Mouse (Mus musculus): Measurements from ENCODE around the gene Sptssb. TPM values are rescaled to one million over a fixed set of nuclear protein-coding genes. Genes with fewer than 3 reads are reported as not detected.

Gene Sptssb
- 1.7 and 3.3 TPM in 2 replicates for polyA plus RNA-seq (2014; fragmentation: Nextera tagmentation; extraction: Ambion mirVana)

GRCm38 (mm10) chr3:69859858-69860588 is at the start of gene Sptssb:
Sptssb (minus strand) TSS chr3:69859940.
- WGBS: 2% methylated on average over 24 of the region's 24 CpGs
- Histone ChIP-seq H3K27me3 (replicated peaks; ENCODE audit: control insufficient read depth, insufficient read depth, low read length) (no peaks in the 10 kb centered on the region; the same call in 1 of the 2 replicates), H3K9me3 (ENCODE audit: control insufficient read depth, low read length) (no peaks in the 10 kb centered on the region), H3K4me2 (ENCODE audit: low read depth, low read length) (peak within 1 kb of the TSS; percentile 87), H3K36me3 (ENCODE audit: control insufficient read depth, insufficient read depth, low read length) (no peaks in the 10 kb centered on the region), H3K27ac (replicated peaks; ENCODE audit: low read depth, low read length) (no peak within 1 kb of the TSS), H3K4me3 (ENCODE audit: low read depth, low read length) (peak within 1 kb of the TSS; percentile 48), H3K9ac (ENCODE audit: low read depth, low read length) (peak within 1 kb of the TSS; percentile 49), H3K4me1 (ENCODE audit: control insufficient read depth, insufficient read depth, low read length) (peaks cover 7% of the 10 kb centered on the region; the same call in 1 of the 2 replicates)
- ATAC-seq (ENCODE audit: low read depth) (peak; percentile 74), DNase-seq (ENCODE audit: low spot score) (peak; percentile 61)

- Histone ChIP-seq H3K27ac (replicated peaks; ENCODE audit: low read depth, low read length) (no peak overlapping the region), H3K27me3 (replicated peaks; ENCODE audit: control insufficient read depth, insufficient read depth, low read length) (no peaks in the 10 kb centered on the region; the same call in 1 of the 2 replicates), H3K4me3 (ENCODE audit: low read depth, low read length) (no peak overlapping the region), H3K9me3 (ENCODE audit: control insufficient read depth, low read length) (no peaks in the 10 kb centered on the region), H3K36me3 (ENCODE audit: control insufficient read depth, insufficient read depth, low read length) (no peaks in the 10 kb centered on the region), H3K9ac (ENCODE audit: low read depth, low read length) (no peak overlapping the region), H3K4me1 (ENCODE audit: control insufficient read depth, insufficient read depth, low read length) (peaks cover 4% of the 10 kb centered on the region; the same call in 1 of the 2 replicates), H3K4me2 (ENCODE audit: low read depth, low read length) (peak overlapping the region; percentile 27; the same call in 1 of the 2 replicates)
- peak; percentile 55 for DNase-seq (ENCODE audit: low spot score)
- 0 out of 2 replicates have a peak, but pooled peaks have one; percentile 18 for ATAC-seq (ENCODE audit: low read depth)
- 32% methylated on average over 4 of the region's 4 CpGs for WGBS
Measured at GRCm38 (mm10) chr3:69908074-69908473, 48.3 kb upstream of the Sptssb start.

DNA sequence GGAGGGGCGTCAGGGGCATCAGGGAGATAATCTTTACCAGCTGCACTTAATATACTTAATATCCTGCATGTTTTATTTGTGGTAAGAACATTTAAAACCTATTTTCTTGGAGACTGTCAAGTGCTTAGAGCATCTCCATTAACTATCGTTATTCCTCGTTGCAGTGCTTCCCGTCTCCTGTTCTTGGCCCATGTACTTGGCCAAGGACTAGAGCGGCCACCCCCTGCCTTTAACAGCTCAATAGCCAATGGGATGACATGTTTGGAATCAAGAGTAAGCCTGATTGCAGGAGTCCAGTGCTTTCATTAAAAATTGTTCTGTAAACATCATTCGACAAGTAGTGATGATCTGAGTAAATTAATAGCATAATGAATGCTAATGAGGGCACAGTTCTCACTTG is 47.8 kb upstream of the Sptssb start:
- Histone ChIP-seq H3K4me2 (ENCODE audit: low read depth, low read length) (no peak overlapping the region), H3K4me1 (ENCODE audit: control insufficient read depth, insufficient read depth, low read length) (no peaks in the 10 kb centered on the region), H3K4me3 (ENCODE audit: low read depth, low read length) (no peak overlapping the region), H3K9ac (ENCODE audit: low read depth, low read length) (no peak overlapping the region), H3K27ac (replicated peaks; ENCODE audit: low read depth, low read length) (no peak overlapping the region), H3K9me3 (ENCODE audit: control insufficient read depth, low read length) (no peaks in the 10 kb centered on the region), H3K36me3 (ENCODE audit: control insufficient read depth, insufficient read depth, low read length) (no peaks in the 10 kb centered on the region), H3K27me3 (replicated peaks; ENCODE audit: control insufficient read depth, insufficient read depth, low read length) (no peaks in the 10 kb centered on the region; the same call in 1 of the 2 replicates)
- 30% methylated on average over 6 of the region's 6 CpGs for WGBS
- no peak for DNase-seq (ENCODE audit: low spot score)
- ATAC-seq (ENCODE audit: low read depth): no peak

DNA sequence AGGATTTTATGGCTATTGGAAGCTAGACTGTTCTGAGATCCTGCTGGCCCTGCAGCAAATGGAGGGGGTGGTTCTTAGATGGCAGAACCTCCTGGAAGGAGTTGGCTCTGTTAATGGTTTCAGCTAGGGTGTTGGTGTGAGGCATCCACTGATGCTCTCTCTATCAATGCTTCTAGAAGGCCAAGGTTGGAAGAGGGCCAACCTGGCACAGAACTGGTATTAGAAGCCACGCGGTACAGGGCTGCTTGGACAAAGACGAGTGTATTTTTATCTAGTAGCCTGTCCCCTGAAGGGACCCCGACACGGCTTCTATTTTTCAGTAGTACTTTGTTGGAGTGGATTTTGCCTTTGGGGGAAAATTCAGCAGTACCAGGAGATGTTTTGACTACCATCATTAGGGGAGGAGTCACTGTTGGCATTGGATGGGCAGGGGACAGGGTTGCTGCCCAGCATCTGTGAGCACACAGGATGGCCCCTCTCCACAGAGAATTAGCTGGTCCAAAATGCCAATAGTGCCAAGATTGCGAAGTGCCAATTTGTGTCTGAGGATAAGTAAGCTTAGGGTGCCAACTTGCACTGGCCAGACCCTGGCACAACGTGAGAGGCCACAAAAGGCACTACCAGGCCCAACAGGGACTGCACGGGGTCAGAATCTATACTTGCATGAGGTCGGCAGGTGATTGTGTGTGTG is 43.2 kb upstream of the Sptssb start:
- Histone ChIP-seq H3K36me3 (ENCODE audit: control insufficient read depth, insufficient read depth, low read length) (no peaks in the 10 kb centered on the region), H3K4me2 (ENCODE audit: low read depth, low read length) (no peak overlapping the region), H3K9ac (ENCODE audit: low read depth, low read length) (no peak overlapping the region), H3K4me3 (ENCODE audit: low read depth, low read length) (no peak overlapping the region), H3K27me3 (replicated peaks; ENCODE audit: control insufficient read depth, insufficient read depth, low read length) (no peaks in the 10 kb centered on the region), H3K9me3 (ENCODE audit: control insufficient read depth, low read length) (no peaks in the 10 kb centered on the region), H3K27ac (replicated peaks; ENCODE audit: low read depth, low read length) (no peak overlapping the region), H3K4me1 (ENCODE audit: control insufficient read depth, insufficient read depth, low read length) (no peaks in the 10 kb centered on the region)
- no peak for DNase-seq (ENCODE audit: low spot score)
- ATAC-seq (ENCODE audit: low read depth): no peak
- 81% methylated on average over 9 of the region's 9 CpGs for WGBS

DNA sequence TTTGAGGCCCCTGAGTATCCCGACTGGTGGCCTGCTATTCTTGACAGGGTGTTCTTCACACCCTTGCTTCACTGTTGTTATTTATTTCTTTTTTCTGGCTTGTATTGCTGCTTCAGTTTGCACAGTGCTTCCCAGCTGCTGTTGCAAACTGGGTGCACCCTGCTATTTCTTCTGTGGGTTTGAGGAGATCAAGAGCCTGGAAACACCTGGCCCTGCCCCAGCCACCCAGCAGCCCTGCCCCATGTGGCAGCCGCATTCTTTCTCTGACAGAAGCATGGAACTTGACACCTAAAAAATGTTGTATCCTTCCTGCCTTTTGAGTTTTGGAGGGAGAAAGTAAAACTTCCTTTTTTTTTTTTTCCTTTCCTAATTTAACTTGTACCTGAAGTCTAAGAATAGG is 42.6 kb upstream of the Sptssb start:
- Histone ChIP-seq H3K9ac (ENCODE audit: low read depth, low read length) (no peak overlapping the region), H3K9me3 (ENCODE audit: control insufficient read depth, low read length) (no peaks in the 10 kb centered on the region), H3K27me3 (replicated peaks; ENCODE audit: control insufficient read depth, insufficient read depth, low read length) (no peaks in the 10 kb centered on the region), H3K27ac (replicated peaks; ENCODE audit: low read depth, low read length) (no peak overlapping the region), H3K4me3 (ENCODE audit: low read depth, low read length) (no peak overlapping the region), H3K36me3 (ENCODE audit: control insufficient read depth, insufficient read depth, low read length) (no peaks in the 10 kb centered on the region), H3K4me2 (ENCODE audit: low read depth, low read length) (no peak overlapping the region), H3K4me1 (ENCODE audit: control insufficient read depth, insufficient read depth, low read length) (no peaks in the 10 kb centered on the region)
- DNase-seq (ENCODE audit: low spot score) (no peak), ATAC-seq (ENCODE audit: low read depth) (no peak)
- 32% methylated on average over 2 of the region's 2 CpGs for WGBS

- Histone ChIP-seq H3K4me3 (ENCODE audit: low read depth, low read length) (no peak overlapping the region), H3K9ac (ENCODE audit: low read depth, low read length) (no peak overlapping the region), H3K27ac (replicated peaks; ENCODE audit: low read depth, low read length) (no peak overlapping the region), H3K4me2 (ENCODE audit: low read depth, low read length) (no peak overlapping the region), H3K36me3 (ENCODE audit: control insufficient read depth, insufficient read depth, low read length) (no peaks in the 10 kb centered on the region), H3K27me3 (replicated peaks; ENCODE audit: control insufficient read depth, insufficient read depth, low read length) (no peaks in the 10 kb centered on the region), H3K9me3 (ENCODE audit: control insufficient read depth, low read length) (no peaks in the 10 kb centered on the region), H3K4me1 (ENCODE audit: control insufficient read depth, insufficient read depth, low read length) (no peaks in the 10 kb centered on the region)
- no peak for DNase-seq (ENCODE audit: low spot score)
- 0 out of 2 replicates have a peak, but pooled peaks have one; percentile 33 for ATAC-seq (ENCODE audit: low read depth)
Measured at GRCm38 (mm10) chr3:69901874-69902381, 42.2 kb upstream of the Sptssb start.

GRCm38 (mm10) chr3:69900335-69900734 is 40.6 kb upstream of the Sptssb start:
- no peak overlapping the region for H3K4me3 ChIP-seq (ENCODE audit: low read depth, low read length)
- H3K27ac ChIP-seq (replicated peaks; ENCODE audit: low read depth, low read length): no peak overlapping the region
- no peak overlapping the region for H3K4me2 ChIP-seq (ENCODE audit: low read depth, low read length)
- no peaks in the 10 kb centered on the region for H3K27me3 ChIP-seq (replicated peaks; ENCODE audit: control insufficient read depth, insufficient read depth, low read length)
- H3K9me3 ChIP-seq (ENCODE audit: control insufficient read depth, low read length): no peaks in the 10 kb centered on the region
- WGBS: 67% methylated on average over 5 of the region's 5 CpGs
- DNase-seq (ENCODE audit: low spot score) (no peak), ATAC-seq (ENCODE audit: low read depth) (no peak)
- H3K9ac ChIP-seq (ENCODE audit: low read depth, low read length): no peak overlapping the region
- no peaks in the 10 kb centered on the region for H3K36me3 ChIP-seq (ENCODE audit: control insufficient read depth, insufficient read depth, low read length)
- H3K4me1 ChIP-seq (ENCODE audit: control insufficient read depth, insufficient read depth, low read length): no peaks in the 10 kb centered on the region

- no peak for ATAC-seq (ENCODE audit: low read depth)
- Histone ChIP-seq H3K9ac (ENCODE audit: low read depth, low read length) (no peak overlapping the region), H3K4me2 (ENCODE audit: low read depth, low read length) (no peak overlapping the region), H3K4me3 (ENCODE audit: low read depth, low read length) (no peak overlapping the region), H3K27me3 (replicated peaks; ENCODE audit: control insufficient read depth, insufficient read depth, low read length) (no peaks in the 10 kb centered on the region), H3K4me1 (ENCODE audit: control insufficient read depth, insufficient read depth, low read length) (no peaks in the 10 kb centered on the region), H3K27ac (replicated peaks; ENCODE audit: low read depth, low read length) (no peak overlapping the region), H3K36me3 (ENCODE audit: control insufficient read depth, insufficient read depth, low read length) (no peaks in the 10 kb centered on the region), H3K9me3 (ENCODE audit: control insufficient read depth, low read length) (no peaks in the 10 kb centered on the region)
- DNase-seq (ENCODE audit: low spot score): peak; percentile 28
- WGBS: 67% methylated on average over 7 of the region's 8 CpGs
Measured at GRCm38 (mm10) chr3:69897917-69898594, 38.3 kb upstream of the Sptssb start.

All from embryonic facial prominence, embryonic 14.5 days (tissue).